Mouse (Mus musculus): Measurements from ENCODE around the gene Amot. TPM values are rescaled to one million over a fixed set of nuclear protein-coding genes. Genes with fewer than 3 reads are reported as not detected.

Amot gene
- total and polyA plus RNA-seq, 3 experiments = not detected

DNA sequence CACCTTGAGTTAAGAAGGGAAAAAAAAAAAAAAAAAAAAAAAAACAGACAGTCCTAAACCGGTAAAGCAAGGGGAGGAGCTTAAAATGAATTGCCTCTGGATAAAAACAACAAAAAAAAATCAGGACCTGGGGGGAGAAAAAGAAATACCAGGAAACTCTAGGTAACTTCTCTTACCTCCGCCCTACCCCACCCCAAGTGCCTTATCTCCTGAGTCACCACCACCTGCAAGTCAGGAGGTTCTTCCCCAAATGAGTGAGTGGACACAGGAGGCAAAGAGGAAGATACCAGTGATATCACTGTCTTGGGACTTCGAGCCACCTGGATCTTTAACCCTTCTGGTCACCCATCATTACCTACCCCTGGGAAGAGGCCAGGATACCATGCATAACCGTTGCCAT lies 19.5 kb downstream of the Amot start:
- Histone ChIP-seq H3K4me3 (replicated peaks in 1 of 3; ENCODE audit: low read depth in 2 of 3, low read length in 2 of 3, poor library complexity in 1 of 3) (no peak overlapping the region), H3K27me3 (replicated peaks) (no peaks in the 10 kb centered on the region), H3K9ac (ENCODE audit: insufficient read depth, low read depth) (no peak overlapping the region), H3K4me1 (ENCODE audit: control insufficient read depth in 1 of 2, insufficient read depth in 2 of 2) (no peaks in the 10 kb centered on the region), H3K36me3 (replicated peaks in 1 of 2; ENCODE audit: control insufficient read depth in 1 of 2, insufficient read depth in 1 of 2, low read length in 1 of 2) (no peaks in the 10 kb centered on the region), H3K9me3 (replicated peaks; ENCODE audit: low read length) (peaks cover 16% of the 10 kb centered on the region), H3K4me2 (ENCODE audit: insufficient read depth, low read depth, poor library complexity, severe bottlenecking) (no peak overlapping the region), H3K79me2 (replicated peaks; ENCODE audit: control insufficient read depth, extremely low read depth, insufficient read depth, poor library complexity, severe bottlenecking) (no peaks in the 10 kb centered on the region), H3K27ac (ENCODE audit: insufficient read depth, low read depth) (no peak overlapping the region)
- dilution Hi-C loops (cut with MboI; ENCODE audit: extremely low pct_ligation_motif_present, extremely low pct_unique_long_range_greater_than_20kb, low sequenced_read_pairs) = no loop called here
- DNase-seq (ENCODE audit: extremely low read depth) = no peak
- in situ Hi-C loops (cut with MboI; ENCODE audit: low pct_ligation_motif_present, low pct_unique_long_range_greater_than_20kb, low sequenced_read_pairs) = no loop called here
- no peak for TF ChIP-seq KAT2A (IDR thresholded peaks at IDR 0.05; ENCODE audit: insufficient replicate concordance, low read length)
- no peak for TF ChIP-seq UBTF (IDR thresholded peaks at IDR 0.05; ENCODE audit: low read depth, low read length)
- TF ChIP-seq USF2 (conservative IDR thresholded peaks at IDR 0.05; ENCODE audit: low read depth, low read length) = no peak
- TF ChIP-seq TCF12 (IDR thresholded peaks at IDR 0.05; ENCODE audit: low read depth, low read length) = no peak
- TF ChIP-seq MXI1 (IDR thresholded peaks at IDR 0.05; ENCODE audit: low read depth, low read length) = no peak
- no peak for TF ChIP-seq MAZ (IDR thresholded peaks at IDR 0.05; ENCODE audit: low read depth, low read length)
- no peak for TF ChIP-seq HCFC1 (IDR thresholded peaks at IDR 0.05; ENCODE audit: low read depth, low read length)
- no peak for TF ChIP-seq BHLHE40 (IDR thresholded peaks at IDR 0.05; ENCODE audit: low read depth, low read length)
- no peak for TF ChIP-seq MEF2A (IDR thresholded peaks at IDR 0.05; ENCODE audit: borderline replicate concordance, low read depth, low read length)
- no peak for TF ChIP-seq RCOR1 (conservative IDR thresholded peaks at IDR 0.05; ENCODE audit: low read depth, low read length)
- TF ChIP-seq MYC (IDR thresholded peaks at IDR 0.05; ENCODE audit: low read depth, low read length) = no peak
- TF ChIP-seq RAD21 (IDR thresholded peaks at IDR 0.05; ENCODE audit: low read depth, low read length) = no peak
- TF ChIP-seq POLR2A (IDR thresholded peaks at IDR 0.05; ENCODE audit: low read depth, low read length) = no peak
- TF ChIP-seq EP300 (IDR thresholded peaks at IDR 0.05; ENCODE audit: low read length) = no peak

DNA sequence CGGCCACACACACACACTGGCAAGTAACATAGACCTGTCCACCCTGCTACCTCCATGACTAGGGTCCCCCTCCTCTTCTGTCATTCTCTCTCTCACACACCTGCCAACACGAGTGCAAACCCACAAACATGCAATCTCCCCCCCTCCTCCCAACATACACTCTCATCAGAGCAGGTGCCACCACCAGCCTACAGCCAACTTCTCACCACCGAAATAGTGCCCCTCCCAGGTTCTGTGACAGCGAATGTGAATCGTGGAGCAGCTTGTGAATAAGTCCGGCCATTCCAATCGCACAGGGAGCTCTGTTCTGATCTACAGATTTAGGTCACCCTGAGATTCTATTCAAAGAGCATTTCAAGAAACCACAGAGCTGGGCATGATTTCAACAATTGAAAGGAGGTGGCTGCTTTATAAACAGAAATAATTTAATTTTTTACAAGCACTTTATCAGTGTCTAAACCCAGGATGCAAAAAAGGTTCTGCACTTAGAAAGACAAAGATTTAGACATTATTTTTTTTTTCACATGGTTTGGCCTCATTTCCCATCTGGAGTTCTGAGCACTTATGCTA lies 21.4 kb downstream of the Amot start:
- H3K9me3 ChIP-seq (replicated peaks; ENCODE audit: low read length) = peaks cover 18% of the 10 kb centered on the region
- dilution Hi-C loops (cut with MboI; ENCODE audit: extremely low pct_ligation_motif_present, extremely low pct_unique_long_range_greater_than_20kb, low sequenced_read_pairs) = no loop called here
- no peak for DNase-seq (ENCODE audit: extremely low read depth)
- H3K36me3 ChIP-seq (replicated peaks in 1 of 2; ENCODE audit: control insufficient read depth in 1 of 2, insufficient read depth in 1 of 2, low read length in 1 of 2) = no peaks in the 10 kb centered on the region
- no peak overlapping the region for H3K4me3 ChIP-seq (replicated peaks in 1 of 3; ENCODE audit: low read depth in 2 of 3, low read length in 2 of 3, poor library complexity in 1 of 3)
- H3K4me2 ChIP-seq (ENCODE audit: insufficient read depth, low read depth, poor library complexity, severe bottlenecking) = no peak overlapping the region
- TF ChIP-seq EP300 (IDR thresholded peaks at IDR 0.05; ENCODE audit: low read length) = no peak
- TF ChIP-seq SMC3 (IDR thresholded peaks at IDR 0.05; ENCODE audit: low read depth, low read length) = no peak
- no peak for TF ChIP-seq GABPA (IDR thresholded peaks at IDR 0.05; ENCODE audit: insufficient replicate concordance, low read depth, low read length)
- TF ChIP-seq NRF1 (IDR thresholded peaks at IDR 0.05; ENCODE audit: low read depth, low read length) = no peak
- no peak for TF ChIP-seq CHD2 (IDR thresholded peaks at IDR 0.05; ENCODE audit: low read length)
- no peak for TF ChIP-seq HCFC1 (IDR thresholded peaks at IDR 0.05; ENCODE audit: low read depth, low read length)
- TF ChIP-seq MXI1 (IDR thresholded peaks at IDR 0.05; ENCODE audit: low read depth, low read length) = no peak
- TF ChIP-seq JUND (conservative IDR thresholded peaks at IDR 0.05; ENCODE audit: low read depth, low read length) = no peak
- TF ChIP-seq PAX5 (IDR thresholded peaks at IDR 0.05; ENCODE audit: low read length) = no peak
- no peak for TF ChIP-seq RAD21 (IDR thresholded peaks at IDR 0.05; ENCODE audit: low read depth, low read length)
- TF ChIP-seq POLR2A (IDR thresholded peaks at IDR 0.05; ENCODE audit: low read depth, low read length) = no peak
- no peak for TF ChIP-seq CTCF (conservative IDR thresholded peaks at IDR 0.05 in 1 of 2, IDR thresholded peaks at IDR 0.05 in 1 of 2; ENCODE audit: low read depth in 2 of 2, low read length in 2 of 2)
- TF ChIP-seq SIN3A (IDR thresholded peaks at IDR 0.05; ENCODE audit: low read length) = no peak
- no peak for TF ChIP-seq CHD1 (IDR thresholded peaks at IDR 0.05; ENCODE audit: low read depth, low read length)
- no peak overlapping the region for H3K27ac ChIP-seq (ENCODE audit: insufficient read depth, low read depth)
- no peak overlapping the region for H3K9ac ChIP-seq (ENCODE audit: insufficient read depth, low read depth)
- H3K4me1 ChIP-seq (ENCODE audit: control insufficient read depth in 1 of 2, insufficient read depth in 2 of 2) = no peaks in the 10 kb centered on the region
- no peaks in the 10 kb centered on the region for H3K79me2 ChIP-seq (replicated peaks; ENCODE audit: control insufficient read depth, extremely low read depth, insufficient read depth, poor library complexity, severe bottlenecking)
- in situ Hi-C loops (cut with MboI; ENCODE audit: low pct_ligation_motif_present, low pct_unique_long_range_greater_than_20kb, low sequenced_read_pairs) = no loop called here
- H3K27me3 ChIP-seq (replicated peaks) = no peaks in the 10 kb centered on the region
